Mouse (Mus musculus) C2C12 (cell line): Measurements from ENCODE around the gene Tut7.

Experiments
- CEBPB ChIP-seq: IDR thresholded peaks from one replicate; pipeline ENCODE4 v1.6.1; 2011; ENCODE audit warnings: low read depth, mild to moderate bottlenecking, control low read depth, moderate library complexity
- CTCF ChIP-seq: IDR thresholded peaks from one replicate; pipeline ENCODE4 v1.5.1; 2011; ENCODE audit not compliant: control insufficient read depth, insufficient read depth, insufficient read length
- FOSL1 ChIP-seq: IDR thresholded peaks from one replicate; pipeline ENCODE4 v1.8.0; 2011; ENCODE audit warnings: mild to moderate bottlenecking, low read length; ENCODE audit not compliant: poor library complexity, insufficient read depth, severe bottlenecking
- MAX ChIP-seq: IDR thresholded peaks from one replicate; pipeline ENCODE4 v1.6.1; 2011; ENCODE audit warnings: mild to moderate bottlenecking, control low read depth
- MYOD1 ChIP-seq: IDR thresholded peaks from one replicate; pipeline ENCODE4 v1.6.1; 2011; ENCODE audit warnings: low read depth; ENCODE audit not compliant: control insufficient read depth, insufficient read length
- MYOG ChIP-seq: IDR thresholded peaks from one replicate; pipeline ENCODE4 v1.6.1; 2011; ENCODE audit not compliant: control insufficient read depth, insufficient read length; ENCODE audit errors: extremely low read depth
- USF1 ChIP-seq: IDR thresholded peaks from one replicate; pipeline ENCODE4 v1.6.1; 2011; ENCODE audit warnings: low read depth, mild to moderate bottlenecking, control low read depth, moderate library complexity

GRCm38 (mm10) chr13:59839356-59839755, 16.4 kb upstream of the Tut7 start:
- TF ChIP-seq CTCF (no peak), USF1 (no peak), MYOG (no peak), MAX (no peak), MYOD1 (no peak), CEBPB (no peak), FOSL1 (no peak)
